Mouse (Mus musculus): ENCODE data around the gene Cyfip2. TPM values are rescaled to one million over a fixed set of nuclear protein-coding genes. Genes with fewer than 3 reads are reported as not detected.

Cyfip2 gene
- polyA plus RNA-seq, 1 experiment from 2014 or later, result 117 TPM

GRCm38 (mm10) chr11:46236976-46237375, 75.7 kb downstream of the Cyfip2 start:
- DNase-seq (ENCODE audit: low spot score) (peak; percentile 62), ATAC-seq (ENCODE audit: low FRiP score) (no peak)
- Histone ChIP-seq H3K4me2 (replicated peaks) (no peak overlapping the region), H3K9ac (no peak overlapping the region), H3K27ac (no peak overlapping the region), H3K27me3 (ENCODE audit: control insufficient read depth, insufficient read depth, low read length) (no peaks in the 10 kb centered on the region), H3K4me3 (replicated peaks; ENCODE audit: low read length) (no peak overlapping the region), H3K9me3 (ENCODE audit: control insufficient read depth, low read length) (no peaks in the 10 kb centered on the region), H3K4me1 (replicated peaks; ENCODE audit: control insufficient read depth, insufficient read depth, low read length) (peaks cover 4% of the 10 kb centered on the region; the same call in 1 of the 2 replicates), H3K36me3 (replicated peaks; ENCODE audit: control insufficient read depth, insufficient read depth) (peaks cover 76% of the 10 kb centered on the region)
- 42% methylated on average over 4 of the region's 4 CpGs for WGBS

GRCm38 (mm10) chr11:46235334-46235733, 77.3 kb downstream of the Cyfip2 start, which contains the start of gene Fndc9:
Gene Fndc9, plus strand, starts transcription at chr11:46235531.
- 19% methylated on average over 11 of the region's 11 CpGs for WGBS
- peaks cover 75% of the 10 kb centered on the region for H3K36me3 ChIP-seq (replicated peaks; ENCODE audit: control insufficient read depth, insufficient read depth)

GRCm38 (mm10) chr11:46233966-46234365, 78.7 kb downstream of the Cyfip2 start:
- no peak overlapping the region for H3K9ac ChIP-seq
- DNase-seq (ENCODE audit: low spot score) (no peak), ATAC-seq (ENCODE audit: low FRiP score) (no peak)
- no peaks in the 10 kb centered on the region for H3K9me3 ChIP-seq (ENCODE audit: control insufficient read depth, low read length)
- H3K4me1 ChIP-seq (replicated peaks; ENCODE audit: control insufficient read depth, insufficient read depth, low read length), result peaks cover 4% of the 10 kb centered on the region; the same call in 1 of the 2 replicates
- no peak overlapping the region for H3K4me2 ChIP-seq (replicated peaks)
- no peak overlapping the region for H3K4me3 ChIP-seq (replicated peaks; ENCODE audit: low read length)
- peaks cover 75% of the 10 kb centered on the region for H3K36me3 ChIP-seq (replicated peaks; ENCODE audit: control insufficient read depth, insufficient read depth)
- H3K27me3 ChIP-seq (ENCODE audit: control insufficient read depth, insufficient read depth, low read length), result no peaks in the 10 kb centered on the region
- WGBS, result 63% methylated on average over 4 of the region's 4 CpGs
- H3K27ac ChIP-seq, result no peak overlapping the region; the same call in 1 of the 2 replicates

More at GRCm38 (mm10) chr11:46235334-46235733, 77.3 kb downstream of the Cyfip2 start, which contains the start of gene Fndc9:
- Histone ChIP-seq H3K9ac (no peak within 1 kb of the TSS), H3K4me3 (replicated peaks; ENCODE audit: low read length) (no peak within 1 kb of the TSS), H3K9me3 (ENCODE audit: control insufficient read depth, low read length) (no peaks in the 10 kb centered on the region), H3K27ac (peak within 1 kb of the TSS; percentile 47), H3K27me3 (ENCODE audit: control insufficient read depth, insufficient read depth, low read length) (no peaks in the 10 kb centered on the region), H3K4me2 (replicated peaks) (0 out of 2 replicates have a peak within 1 kb of the TSS, but pooled peaks have one; percentile 6), H3K4me1 (replicated peaks; ENCODE audit: control insufficient read depth, insufficient read depth, low read length) (peaks cover 4% of the 10 kb centered on the region; the same call in 1 of the 2 replicates)
- peak; percentile 61 for DNase-seq (ENCODE audit: low spot score)
- peak; percentile 66 for ATAC-seq (ENCODE audit: low FRiP score)

GRCm38 (mm10) chr11:46232803-46233202, 79.9 kb downstream of the Cyfip2 start:
- H3K9me3 ChIP-seq (ENCODE audit: control insufficient read depth, low read length), result no peaks in the 10 kb centered on the region
- peaks cover 4% of the 10 kb centered on the region; the same call in 1 of the 2 replicates for H3K4me1 ChIP-seq (replicated peaks; ENCODE audit: control insufficient read depth, insufficient read depth, low read length)
- no peak for DNase-seq (ENCODE audit: low spot score)
- H3K4me2 ChIP-seq (replicated peaks), result no peak overlapping the region
- no peak for ATAC-seq (ENCODE audit: low FRiP score)
- peaks cover 65% of the 10 kb centered on the region for H3K36me3 ChIP-seq (replicated peaks; ENCODE audit: control insufficient read depth, insufficient read depth)
- H3K9ac ChIP-seq, result no peak overlapping the region
- no peak overlapping the region for H3K27ac ChIP-seq
- no peak overlapping the region for H3K4me3 ChIP-seq (replicated peaks; ENCODE audit: low read length)
- 88% methylated on average over 4 of the region's 4 CpGs for WGBS
- H3K27me3 ChIP-seq (ENCODE audit: control insufficient read depth, insufficient read depth, low read length), result no peaks in the 10 kb centered on the region

- no peak for ATAC-seq (ENCODE audit: low FRiP score)
- no peak overlapping the region for H3K27ac ChIP-seq
- peaks cover 58% of the 10 kb centered on the region for H3K36me3 ChIP-seq (replicated peaks; ENCODE audit: control insufficient read depth, insufficient read depth)
- H3K4me2 ChIP-seq (replicated peaks), result no peak overlapping the region
- H3K4me1 ChIP-seq (replicated peaks; ENCODE audit: control insufficient read depth, insufficient read depth, low read length), result peaks cover 4% of the 10 kb centered on the region; the same call in 1 of the 2 replicates
- H3K27me3 ChIP-seq (ENCODE audit: control insufficient read depth, insufficient read depth, low read length), result no peaks in the 10 kb centered on the region
- 54% methylated on average over 6 of the region's 6 CpGs for WGBS
- H3K4me3 ChIP-seq (replicated peaks; ENCODE audit: low read length), result no peak overlapping the region
- no peak overlapping the region for H3K9ac ChIP-seq
- DNase-seq (ENCODE audit: low spot score), result no peak
- no peaks in the 10 kb centered on the region for H3K9me3 ChIP-seq (ENCODE audit: control insufficient read depth, low read length)
Observed at GRCm38 (mm10) chr11:46230184-46230583, 82.5 kb downstream of the Cyfip2 start.

GRCm38 (mm10) chr11:46225345-46225744, 87.3 kb downstream of the Cyfip2 start:
- 87% methylated on average over 5 of the region's 5 CpGs for WGBS
- H3K4me1 ChIP-seq (replicated peaks; ENCODE audit: control insufficient read depth, insufficient read depth, low read length), result no peaks in the 10 kb centered on the region; the same call in 1 of the 2 replicates
- ATAC-seq (ENCODE audit: low FRiP score), result no peak
- peaks cover 60% of the 10 kb centered on the region for H3K36me3 ChIP-seq (replicated peaks; ENCODE audit: control insufficient read depth, insufficient read depth)
- H3K9me3 ChIP-seq (ENCODE audit: control insufficient read depth, low read length), result no peaks in the 10 kb centered on the region
- H3K4me3 ChIP-seq (replicated peaks; ENCODE audit: low read length), result no peak overlapping the region
- no peak for DNase-seq (ENCODE audit: low spot score)
- no peaks in the 10 kb centered on the region for H3K27me3 ChIP-seq (ENCODE audit: control insufficient read depth, insufficient read depth, low read length)
- H3K27ac ChIP-seq, result no peak overlapping the region
- no peak overlapping the region for H3K4me2 ChIP-seq (replicated peaks)
- H3K9ac ChIP-seq, result no peak overlapping the region

- Histone ChIP-seq H3K4me2 (replicated peaks) (no peak overlapping the region), H3K4me3 (replicated peaks; ENCODE audit: low read length) (no peak overlapping the region), H3K9me3 (ENCODE audit: control insufficient read depth, low read length) (no peaks in the 10 kb centered on the region), H3K36me3 (replicated peaks; ENCODE audit: control insufficient read depth, insufficient read depth) (peaks cover 45% of the 10 kb centered on the region), H3K9ac (no peak overlapping the region), H3K27ac (no peak overlapping the region), H3K4me1 (replicated peaks; ENCODE audit: control insufficient read depth, insufficient read depth, low read length) (peaks cover 11% of the 10 kb centered on the region), H3K27me3 (ENCODE audit: control insufficient read depth, insufficient read depth, low read length) (no peaks in the 10 kb centered on the region)
- ATAC-seq (ENCODE audit: low FRiP score) (no peak), DNase-seq (ENCODE audit: low spot score) (no peak)
- 86% methylated on average over 2 of the region's 2 CpGs for WGBS
Observed at GRCm38 (mm10) chr11:46223575-46223974, 89.1 kb downstream of the Cyfip2 start.

GRCm38 (mm10) chr11:46220211-46220610, 92.4 kb downstream of the Cyfip2 start:
- no peaks in the 10 kb centered on the region for H3K27me3 ChIP-seq (ENCODE audit: control insufficient read depth, insufficient read depth, low read length)
- 62% methylated on average over 2 of the region's 2 CpGs for WGBS
- no peak overlapping the region for H3K4me2 ChIP-seq (replicated peaks)
- peaks cover 38% of the 10 kb centered on the region for H3K36me3 ChIP-seq (replicated peaks; ENCODE audit: control insufficient read depth, insufficient read depth)
- no peak for ATAC-seq (ENCODE audit: low FRiP score)
- H3K4me3 ChIP-seq (replicated peaks; ENCODE audit: low read length), result no peak overlapping the region
- DNase-seq (ENCODE audit: low spot score), result no peak
- peak overlapping the region; percentile 91; the same call in 1 of the 2 replicates for H3K27ac ChIP-seq
- peaks cover 21% of the 10 kb centered on the region for H3K4me1 ChIP-seq (replicated peaks; ENCODE audit: control insufficient read depth, insufficient read depth, low read length)
- H3K9me3 ChIP-seq (ENCODE audit: control insufficient read depth, low read length), result no peaks in the 10 kb centered on the region
- H3K9ac ChIP-seq, result no peak overlapping the region

- no peak for DNase-seq (ENCODE audit: low spot score)
- no peak overlapping the region for H3K9ac ChIP-seq
- H3K27ac ChIP-seq, result peak overlapping the region; percentile 91
- H3K27me3 ChIP-seq (ENCODE audit: control insufficient read depth, insufficient read depth, low read length), result no peaks in the 10 kb centered on the region
- WGBS, result 73% methylated on average over 9 of the region's 9 CpGs
- H3K4me2 ChIP-seq (replicated peaks), result no peak overlapping the region
- no peak for ATAC-seq (ENCODE audit: low FRiP score)
- no peak overlapping the region for H3K4me3 ChIP-seq (replicated peaks; ENCODE audit: low read length)
- peaks cover 25% of the 10 kb centered on the region for H3K4me1 ChIP-seq (replicated peaks; ENCODE audit: control insufficient read depth, insufficient read depth, low read length)
- H3K36me3 ChIP-seq (replicated peaks; ENCODE audit: control insufficient read depth, insufficient read depth), result peaks cover 38% of the 10 kb centered on the region
- H3K9me3 ChIP-seq (ENCODE audit: control insufficient read depth, low read length), result no peaks in the 10 kb centered on the region
Observed at GRCm38 (mm10) chr11:46219380-46219779, 93.3 kb downstream of the Cyfip2 start.
